Mouse (Mus musculus) liver, embryonic 11.5 days (tissue): ENCODE measurements around the gene Shisal2a. TPM values are rescaled to one million over a fixed set of nuclear protein-coding genes. Genes with fewer than 3 reads are reported as not detected.

Experiments
- ATAC-seq: fragments of 200-750 bp; cut with Nextera tagmentation; replicated peaks from 2 replicates; pipeline ENCODE4 v1.8.0; 2017; ENCODE audit warnings: moderate number of reproducible peaks, mild to moderate bottlenecking, moderate TSS enrichment, moderate library complexity; ENCODE audit not compliant: low FRiP score
- DNase-seq: peaks from one replicate; pipeline ENCODE4 v3.0.0-alpha.2; 2017; ENCODE audit warnings: low spot score
- H3K27ac ChIP-seq: fragments of 300-500 bp; sonication (generic); 2 replicates; pipeline ENCODE4 v1.5.1; 2014; ENCODE audit warnings: mild to moderate bottlenecking, low read depth, low read length, control low read depth
- H3K27me3 ChIP-seq: fragments of 300-500 bp; sonication (generic); replicated peaks from 2 replicates; pipeline ENCODE4 v1.6.1; 2014; ENCODE audit warnings: low read length, mixed read lengths; ENCODE audit not compliant: control insufficient read depth, insufficient read depth
- H3K36me3 ChIP-seq: fragments of 300-500 bp; sonication (generic); 2 replicates; pipeline ENCODE4 v1.6.1; 2014; ENCODE audit warnings: mild to moderate bottlenecking, low read length, moderate library complexity, mixed read lengths; ENCODE audit not compliant: control insufficient read depth, insufficient read depth
- H3K4me1 ChIP-seq: fragments of 300-500 bp; sonication (generic); replicated peaks from 2 replicates; pipeline ENCODE4 v1.6.1; 2014; ENCODE audit warnings: low read length, mixed read lengths; ENCODE audit not compliant: control insufficient read depth, insufficient read depth
- H3K4me2 ChIP-seq: fragments of 300-500 bp; sonication (generic); 2 replicates; pipeline ENCODE4 v1.6.1; 2014; ENCODE audit warnings: mild to moderate bottlenecking, control low read depth, moderate library complexity
- H3K4me3 ChIP-seq: fragments of 300-500 bp; sonication (generic); 2 replicates; pipeline ENCODE4 v1.5.1; 2014; ENCODE audit warnings: low read depth, low read length, control low read depth
- H3K9ac ChIP-seq: fragments of 300-500 bp; sonication (generic); 2 replicates; pipeline ENCODE4 v1.6.1; 2014; ENCODE audit warnings: low read depth, low read length, control low read depth
- H3K9me3 ChIP-seq: fragments of 300-500 bp; sonication (generic); 2 replicates; pipeline ENCODE4 v1.6.1; 2016; ENCODE audit warnings: low read length, inconsistent platforms, mixed read lengths; ENCODE audit not compliant: control insufficient read depth
- WGBS: fragments of 180-500 bp; shearing (Covaris S2); extraction: QIAGEN DNeasy Blood & Tissue Kit; methylation state at CpG from one replicate; pipeline ENCODE4 v1.1.7; 2014; 5-methylcytosine and 5-hydroxymethylcytosine counted together
- polyA plus RNA-seq: library from polyadenylated mRNA; unstranded; fragments of >200 nt; fragmentation: Nextera tagmentation; extraction: Ambion mirVana; gene quantifications from 2 replicates; pipeline ENCODE4 v1.2.1, GENCODE M21; 2014

Gene Shisal2a
- polyA plus RNA-seq, 1 experiment from 2014 or later: 1.9 TPM

- Histone ChIP-seq H3K27me3 (no peaks in the 10 kb centered on the region), H3K4me1 (no peaks in the 10 kb centered on the region), H3K27ac (no peak overlapping the region), H3K9me3 (no peaks in the 10 kb centered on the region), H3K36me3 (peaks cover 23% of the 10 kb centered on the region), H3K4me3 (no peak overlapping the region), H3K4me2 (no peak overlapping the region), H3K9ac (no peak overlapping the region)
- ATAC-seq (no peak), DNase-seq (no peak)
- WGBS: 69% methylated on average over 3 of the region's 3 CpGs
Observed at GRCm38 (mm10) chr4:108337817-108338216, 45.3 kb downstream of the Shisal2a start.

DNA sequence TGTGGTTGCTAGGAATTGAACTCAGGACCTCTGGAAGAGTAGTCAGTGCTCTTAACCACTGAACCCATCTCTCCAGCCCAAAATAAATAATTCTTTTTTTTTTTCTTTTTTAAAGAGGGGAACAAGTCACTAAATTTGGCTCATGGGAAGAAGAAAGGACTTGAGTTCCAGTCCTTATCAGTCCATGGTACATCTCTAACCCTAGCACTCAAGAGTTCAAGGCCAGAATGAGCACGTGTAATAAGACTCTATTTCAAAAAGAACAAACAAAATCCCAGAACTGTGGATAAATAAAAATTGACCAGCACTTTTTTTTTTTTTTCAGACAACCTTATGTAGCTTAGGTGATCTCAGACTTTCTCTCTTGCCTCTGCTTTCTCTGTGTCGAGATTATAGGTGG is 46.4 kb downstream of the Shisal2a start:
- Histone ChIP-seq H3K9ac (no peak overlapping the region), H3K9me3 (no peaks in the 10 kb centered on the region), H3K4me3 (no peak overlapping the region), H3K4me2 (no peak overlapping the region), H3K36me3 (peaks cover 27% of the 10 kb centered on the region), H3K27me3 (no peaks in the 10 kb centered on the region), H3K4me1 (no peaks in the 10 kb centered on the region; the same call in 1 of the 2 replicates), H3K27ac (no peak overlapping the region)
- WGBS: 69% methylated on average over 2 of the region's 2 CpGs
- ATAC-seq (no peak), DNase-seq (no peak)

GRCm38 (mm10) chr4:108335413-108335812 is 47.7 kb downstream of the Shisal2a start:
- H3K4me2 ChIP-seq: no peak overlapping the region
- DNase-seq: no peak
- H3K4me1 ChIP-seq: no peaks in the 10 kb centered on the region; the same call in 1 of the 2 replicates
- no peak overlapping the region for H3K4me3 ChIP-seq
- 92% methylated on average over 6 of the region's 6 CpGs for WGBS
- H3K36me3 ChIP-seq: peaks cover 27% of the 10 kb centered on the region
- no peak for ATAC-seq
- no peak overlapping the region for H3K9ac ChIP-seq
- H3K27ac ChIP-seq: no peak overlapping the region
- H3K27me3 ChIP-seq: no peaks in the 10 kb centered on the region
- H3K9me3 ChIP-seq: no peaks in the 10 kb centered on the region

DNA sequence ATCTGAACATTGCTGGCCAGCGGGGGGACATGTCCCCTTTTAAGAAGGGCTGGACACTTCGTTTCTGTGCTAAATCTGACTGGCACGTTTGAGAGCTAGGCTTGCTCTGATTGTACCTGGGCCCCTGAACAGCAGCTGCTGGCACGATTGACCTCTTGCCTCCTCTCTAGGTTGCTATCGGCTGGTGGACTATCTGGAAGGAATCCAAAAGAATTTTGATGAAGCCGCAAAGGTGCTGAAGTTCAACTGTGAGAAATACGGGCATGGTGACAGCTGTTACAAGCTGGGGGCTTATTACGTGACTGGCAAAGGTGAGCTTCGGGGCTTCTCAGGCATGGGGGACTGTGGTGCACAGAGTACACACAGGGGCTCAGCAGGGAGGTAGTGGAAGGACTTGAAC is 51.1 kb downstream of the Shisal2a start:
- 88% methylated on average over 9 of the region's 9 CpGs for WGBS
- Histone ChIP-seq H3K9ac (no peak overlapping the region), H3K9me3 (no peaks in the 10 kb centered on the region), H3K4me3 (no peak overlapping the region), H3K27ac (no peak overlapping the region), H3K27me3 (no peaks in the 10 kb centered on the region), H3K4me2 (no peak overlapping the region), H3K36me3 (peaks cover 14% of the 10 kb centered on the region), H3K4me1 (peaks cover 5% of the 10 kb centered on the region)
- ATAC-seq (no peak), DNase-seq (no peak)

- H3K36me3 ChIP-seq: peaks cover 7% of the 10 kb centered on the region; the same call in 1 of the 2 replicates
- no peak overlapping the region for H3K4me3 ChIP-seq
- no peak for DNase-seq
- WGBS: 88% methylated on average over 6 of the region's 6 CpGs
- H3K4me1 ChIP-seq: peaks cover 5% of the 10 kb centered on the region
- H3K27me3 ChIP-seq: no peaks in the 10 kb centered on the region
- no peak overlapping the region for H3K27ac ChIP-seq
- H3K9me3 ChIP-seq: no peaks in the 10 kb centered on the region
- no peak overlapping the region for H3K4me2 ChIP-seq
- no peak for ATAC-seq
- H3K9ac ChIP-seq: no peak overlapping the region
Observed at GRCm38 (mm10) chr4:108329840-108330239, 53.3 kb downstream of the Shisal2a start.

- Histone ChIP-seq H3K27me3 (no peaks in the 10 kb centered on the region), H3K36me3 (peaks cover 5% of the 10 kb centered on the region; the same call in 1 of the 2 replicates), H3K9me3 (no peaks in the 10 kb centered on the region), H3K4me3 (peak within 1 kb of the TSS; percentile 69), H3K4me2 (peak within 1 kb of the TSS; percentile 74), H3K4me1 (peaks cover 5% of the 10 kb centered on the region), H3K27ac (peak within 1 kb of the TSS; percentile 62; the same call in 1 of the 2 replicates), H3K9ac (peak within 1 kb of the TSS; percentile 67)
- DNase-seq (peak; percentile 98), ATAC-seq (peak; percentile 98)
- WGBS: under 1% methylated on average over 45 of the region's 45 CpGs
Observed at GRCm38 (mm10) chr4:108327730-108328484, 55.2 kb downstream of the Shisal2a start, which contains the start of gene Coa7. Coa7 (plus strand) TSS chr4:108328140.

- peak overlapping the region; percentile 69 for H3K4me3 ChIP-seq
- H3K27me3 ChIP-seq: no peaks in the 10 kb centered on the region
- H3K4me1 ChIP-seq: peaks cover 5% of the 10 kb centered on the region
- H3K36me3 ChIP-seq: peaks cover under 1% of the 10 kb centered on the region; the same call in 1 of the 2 replicates
- WGBS: 37% methylated on average over 6 of the region's 6 CpGs
- H3K4me2 ChIP-seq: peak overlapping the region; percentile 57
- peak overlapping the region; percentile 51; the same call in 1 of the 2 replicates for H3K9ac ChIP-seq
- DNase-seq (no peak), ATAC-seq (no peak)
- H3K9me3 ChIP-seq: no peaks in the 10 kb centered on the region
- no peak overlapping the region for H3K27ac ChIP-seq
Observed at GRCm38 (mm10) chr4:108327071-108327579, 56.0 kb downstream of the Shisal2a start.

GRCm38 (mm10) chr4:108323588-108323987 is 59.6 kb downstream of the Shisal2a start:
- Histone ChIP-seq H3K9ac (no peak overlapping the region), H3K4me1 (peaks cover 5% of the 10 kb centered on the region), H3K27ac (no peak overlapping the region), H3K4me2 (no peak overlapping the region), H3K4me3 (no peak overlapping the region), H3K36me3 (no peaks in the 10 kb centered on the region), H3K27me3 (no peaks in the 10 kb centered on the region), H3K9me3 (no peaks in the 10 kb centered on the region)
- no peak for ATAC-seq
- WGBS: 49% methylated on average over 5 of the region's 5 CpGs
- DNase-seq: no peak
